Mouse (Mus musculus) cerebellum, postnatal 4 days (tissue): ENCODE results near the gene Jam3.
"Not testable (repeated sequence)": the region's sequence is repeated elsewhere in the genome, so short reads cannot be mapped to it uniquely, and the experiment has no call there.

Source experiments
- DNase-seq, 2 experiments: peaks; one replicate each; pipeline ENCODE4 v3.0.0; 2022; ENCODE audit warnings: low spot score in 2 of 2, mixed read lengths in 1 of 2

Gene Jam3

GRCm38 (mm10) chr9:27170726-27171125, 15.5 kb upstream of the Jam3 start:
- no peak for DNase-seq

GRCm38 (mm10) chr9:27166981-27167380, 11.8 kb upstream of the Jam3 start:
- DNase-seq = no peak

GRCm38 (mm10) chr9:27165596-27165995, 10.4 kb upstream of the Jam3 start:
- no peak for DNase-seq

GRCm38 (mm10) chr9:27164957-27165356, 9.7 kb upstream of the Jam3 start:
- DNase-seq = no peak

GRCm38 (mm10) chr9:27163661-27164060, 8.4 kb upstream of the Jam3 start:
- not testable (repeated sequence) for DNase-seq

- no peak for DNase-seq
Measured at GRCm38 (mm10) chr9:27153861-27154260, 1.4 kb downstream of the Jam3 start.

GRCm38 (mm10) chr9:27149836-27150235, 5.4 kb downstream of the Jam3 start:
- DNase-seq = no peak

GRCm38 (mm10) chr9:27148631-27149471, 6.4 kb downstream of the Jam3 start:
- peak in 1 of 2 experiments; percentile 22 for DNase-seq

- no peak for DNase-seq
Measured at GRCm38 (mm10) chr9:27147946-27148345, 7.3 kb downstream of the Jam3 start.

- DNase-seq = no peak
Measured at GRCm38 (mm10) chr9:27146826-27147225, 8.4 kb downstream of the Jam3 start.

- DNase-seq = no peak
Measured at GRCm38 (mm10) chr9:27144996-27145395, 10.2 kb downstream of the Jam3 start.

GRCm38 (mm10) chr9:27144271-27144840, 10.9 kb downstream of the Jam3 start:
- DNase-seq = no peak

- no peak for DNase-seq
Measured at GRCm38 (mm10) chr9:27140432-27141065, 14.7 kb downstream of the Jam3 start.

- no peak for DNase-seq
Measured at GRCm38 (mm10) chr9:27136651-27137050, 18.6 kb downstream of the Jam3 start.

GRCm38 (mm10) chr9:27135372-27135771, 19.8 kb downstream of the Jam3 start:
- DNase-seq = no peak

- DNase-seq = peak in 1 of 2 experiments; percentile 43
Measured at GRCm38 (mm10) chr9:27134410-27134809, 20.8 kb downstream of the Jam3 start.

GRCm38 (mm10) chr9:27128629-27129028, 26.6 kb downstream of the Jam3 start:
- no peak for DNase-seq

- no peak for DNase-seq
Measured at GRCm38 (mm10) chr9:27126543-27126942, 28.7 kb downstream of the Jam3 start.

- no peak for DNase-seq
Measured at GRCm38 (mm10) chr9:27125450-27125849, 29.8 kb downstream of the Jam3 start.

GRCm38 (mm10) chr9:27123947-27124346, 31.3 kb downstream of the Jam3 start:
- DNase-seq = no peak

- no peak for DNase-seq
Measured at GRCm38 (mm10) chr9:27122963-27123362, 32.3 kb downstream of the Jam3 start.

GRCm38 (mm10) chr9:27122076-27122475, 33.1 kb downstream of the Jam3 start:
- no peak for DNase-seq

- no peak for DNase-seq
Measured at GRCm38 (mm10) chr9:27121254-27121653, 34.0 kb downstream of the Jam3 start.
